Mouse (Mus musculus) urinary bladder, postnatal 10 days (tissue): ENCODE results near the gene Crcp.

Experiments used
- DNase-seq: peaks from one replicate; pipeline ENCODE4 v3.0.0; 2022; ENCODE audit warnings: low spot score

The Crcp gene

DNA sequence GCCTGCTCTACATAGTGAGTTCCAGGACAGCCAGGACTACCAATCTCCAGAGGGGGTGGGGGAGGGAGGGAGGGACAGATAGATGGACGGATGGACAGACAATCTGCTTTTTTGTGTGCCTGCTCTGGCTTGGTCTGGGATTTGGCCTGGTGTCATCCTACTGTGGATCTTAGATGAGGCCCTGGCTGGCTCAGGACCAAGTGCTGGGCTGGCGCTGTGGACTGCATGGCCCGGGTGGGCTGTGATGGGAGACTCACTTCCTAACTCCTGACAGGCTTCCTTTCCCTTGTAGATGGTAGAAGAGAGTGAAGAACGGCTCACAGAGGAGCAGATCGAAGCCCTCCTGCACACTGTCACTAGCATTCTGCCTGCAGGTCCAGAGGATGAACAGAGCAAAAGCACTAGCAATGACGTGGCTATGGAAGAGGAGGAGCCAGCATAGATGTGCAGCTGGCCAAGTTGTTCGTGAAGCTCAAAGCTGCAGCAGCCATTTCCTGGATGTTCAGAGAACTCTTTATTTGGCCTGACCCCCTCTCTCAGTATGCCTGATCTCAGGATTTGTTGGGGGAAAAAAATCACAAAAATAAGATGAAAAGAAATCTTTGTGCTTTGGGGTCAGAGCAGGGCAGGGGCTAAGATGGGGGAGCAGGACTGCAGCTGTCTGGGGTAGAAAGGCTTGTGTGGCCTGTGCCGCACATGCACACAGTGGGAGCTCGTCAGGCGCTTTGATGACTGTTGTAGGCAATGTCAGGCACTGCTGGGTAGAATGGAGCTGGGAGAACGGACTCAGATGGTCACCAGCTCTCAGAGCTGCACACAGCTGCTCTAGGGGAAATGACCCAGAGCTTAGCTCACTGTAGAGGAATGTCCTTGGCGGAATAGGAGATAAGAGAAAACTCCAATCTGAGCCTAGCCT is 30.6 kb downstream of the Crcp start:
- no peak for DNase-seq

DNA sequence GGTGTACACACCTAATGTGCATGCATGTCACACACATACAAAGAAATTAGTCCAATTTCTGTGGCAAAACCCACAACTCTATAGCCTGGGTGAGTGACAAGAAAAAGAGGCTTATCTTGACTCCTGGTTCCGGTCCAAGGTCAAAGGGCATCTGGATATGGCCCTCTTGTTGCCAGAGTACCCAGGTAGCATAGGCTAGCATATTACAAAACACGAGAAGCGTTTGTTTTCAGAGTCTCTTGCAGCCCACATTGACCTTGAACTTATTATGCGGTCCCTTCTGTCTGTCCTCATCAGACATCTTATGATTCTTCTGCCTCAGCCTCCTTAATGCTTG is 31.2 kb downstream of the Crcp start:
- no peak for DNase-seq

DNA sequence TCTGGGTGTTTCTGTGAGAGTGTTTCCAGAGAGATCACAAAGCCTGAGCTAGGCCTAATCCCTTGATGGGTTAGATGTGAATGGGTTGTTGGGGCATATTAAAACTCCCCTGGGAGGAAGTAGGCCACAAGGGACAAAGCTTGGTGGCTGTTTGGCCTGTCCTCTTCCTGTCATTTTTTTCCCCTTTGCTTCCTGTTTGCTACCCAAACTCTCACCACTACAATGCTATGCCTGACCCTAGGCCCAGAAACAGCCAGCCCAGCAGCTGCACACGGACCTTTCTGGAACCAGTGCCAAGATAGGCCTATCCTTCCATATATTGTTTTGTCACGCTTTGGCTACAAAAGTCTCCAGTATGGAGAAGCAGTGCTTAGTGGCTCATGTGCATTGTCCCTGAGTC is 33.0 kb downstream of the Crcp start:
- no peak for DNase-seq

DNA sequence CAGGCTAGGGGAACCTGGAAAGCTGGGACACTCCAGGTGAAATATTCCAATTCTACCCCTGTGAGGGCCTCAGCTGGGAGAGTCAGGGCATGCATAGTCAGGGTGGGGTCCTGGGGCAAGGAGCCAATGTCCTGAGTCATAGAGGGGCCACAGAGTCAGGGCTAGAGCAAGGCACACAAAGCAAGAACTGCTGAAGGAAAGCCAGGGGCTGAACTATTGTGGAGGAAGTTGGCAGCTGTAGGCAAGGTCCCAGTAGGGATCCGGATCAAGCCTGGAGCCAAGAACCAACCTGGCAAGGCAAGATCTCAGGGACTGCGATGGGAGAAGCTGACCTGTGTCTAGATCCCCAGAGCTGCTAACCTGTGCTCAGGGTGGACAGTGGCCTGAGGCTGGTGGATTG is 34.7 kb downstream of the Crcp start:
- no peak for DNase-seq

DNA sequence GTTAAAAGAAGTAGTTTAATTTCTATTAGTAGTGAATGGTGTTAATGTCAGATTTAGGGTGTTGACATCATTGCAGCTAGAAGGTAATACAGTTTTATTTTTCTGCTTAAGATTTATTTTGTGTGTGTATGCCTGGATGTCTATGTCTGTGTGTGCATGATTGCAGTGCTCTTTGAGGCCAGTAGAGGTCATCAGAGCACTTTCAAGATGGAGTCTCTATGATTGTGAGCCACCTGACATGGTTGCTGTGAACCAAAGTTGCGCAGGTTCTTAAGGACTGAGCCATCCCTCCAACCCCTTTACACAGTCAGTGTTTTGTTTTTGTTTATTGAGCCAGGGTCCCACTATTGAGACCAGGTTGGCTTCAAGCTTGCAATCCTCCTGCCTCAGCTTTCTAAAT is 36.5 kb downstream of the Crcp start:
- no peak for DNase-seq

DNA sequence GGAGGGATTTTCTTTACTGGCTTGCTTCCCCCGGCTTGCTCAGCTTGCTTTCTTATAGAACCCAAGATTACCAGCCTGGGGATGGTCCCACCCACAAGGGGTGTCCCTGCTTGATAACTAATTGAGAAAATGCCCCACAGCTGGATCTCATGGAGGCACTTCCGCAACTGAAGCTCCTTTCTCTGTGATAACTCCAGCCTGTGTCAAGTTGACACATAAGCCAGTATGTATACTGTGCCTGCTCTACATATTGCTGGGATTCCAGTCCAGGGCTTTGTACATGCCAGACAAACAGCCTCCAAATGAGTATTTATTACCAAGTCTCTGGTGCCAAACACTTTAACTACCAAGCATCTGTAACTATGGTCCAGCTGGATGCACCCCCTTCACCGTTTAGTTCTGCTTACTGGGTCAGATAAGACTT is 38.8 kb downstream of the Crcp start:
- DNase-seq, result no peak

DNA sequence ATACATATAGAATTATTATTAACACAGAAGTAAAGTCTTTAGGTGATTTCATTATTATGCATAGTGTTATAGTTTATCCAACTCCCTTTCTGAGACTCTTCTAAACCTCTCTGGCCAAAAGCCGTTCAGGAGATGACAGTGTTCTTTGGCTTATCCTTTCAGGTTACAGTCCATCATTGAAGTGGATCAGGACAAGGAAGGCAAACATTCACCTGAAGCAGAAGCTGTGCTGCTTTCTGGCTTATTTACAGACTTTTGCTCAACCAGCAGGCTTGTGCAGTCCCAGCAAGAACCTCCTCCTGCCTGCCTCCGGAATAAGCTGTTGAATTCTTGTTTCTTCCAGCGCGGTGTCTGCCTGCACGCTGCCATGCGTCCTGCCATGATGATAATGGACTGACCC is 43.9 kb downstream of the Crcp start, which contains the start of gene Tpst1:
Tpst1 (plus strand) TSS at position 301 of the 400 bp plus-strand sequence.
- DNase-seq, result no peak

DNA sequence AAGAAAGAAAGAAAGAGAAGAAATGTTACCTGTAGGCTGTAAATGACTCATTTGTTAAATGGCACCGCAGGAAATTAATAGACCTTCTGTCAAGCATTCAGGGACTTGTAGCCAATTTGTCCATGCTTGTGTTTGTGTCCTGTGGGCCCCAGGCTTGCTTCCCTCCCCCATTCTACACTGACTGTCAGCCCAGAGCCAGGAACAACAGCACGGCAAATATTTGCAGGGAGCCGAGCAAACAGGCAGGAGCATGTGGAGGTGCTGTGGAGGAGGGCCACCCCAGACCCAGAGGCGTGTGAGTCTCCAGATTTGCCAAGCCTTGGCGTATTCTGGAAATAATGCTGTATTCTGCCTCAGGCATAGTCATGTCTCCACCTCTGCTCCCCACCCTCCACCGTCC is 45.4 kb downstream of the Crcp start:
- no peak for DNase-seq

DNA sequence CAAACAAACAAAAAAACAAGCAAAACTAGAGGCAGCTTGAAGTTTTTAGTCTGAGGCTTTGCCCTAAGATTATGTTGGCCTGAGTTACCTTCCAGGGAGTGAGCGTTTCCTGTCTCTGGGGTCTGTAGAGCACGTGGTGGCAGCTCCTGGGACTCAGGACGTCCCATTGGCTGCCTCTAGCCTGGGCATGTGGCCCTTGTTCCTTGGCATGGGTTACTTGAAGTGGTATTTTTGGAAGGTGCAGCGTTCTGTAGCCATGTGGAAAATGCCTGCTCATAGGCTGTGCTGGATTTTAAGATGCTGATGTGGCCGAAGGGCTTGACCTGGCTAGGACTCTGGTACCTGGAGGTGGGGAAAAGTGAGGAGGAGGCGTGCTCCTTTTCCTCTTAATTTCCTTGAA is 47.3 kb downstream of the Crcp start:
- DNase-seq, result no peak

DNA sequence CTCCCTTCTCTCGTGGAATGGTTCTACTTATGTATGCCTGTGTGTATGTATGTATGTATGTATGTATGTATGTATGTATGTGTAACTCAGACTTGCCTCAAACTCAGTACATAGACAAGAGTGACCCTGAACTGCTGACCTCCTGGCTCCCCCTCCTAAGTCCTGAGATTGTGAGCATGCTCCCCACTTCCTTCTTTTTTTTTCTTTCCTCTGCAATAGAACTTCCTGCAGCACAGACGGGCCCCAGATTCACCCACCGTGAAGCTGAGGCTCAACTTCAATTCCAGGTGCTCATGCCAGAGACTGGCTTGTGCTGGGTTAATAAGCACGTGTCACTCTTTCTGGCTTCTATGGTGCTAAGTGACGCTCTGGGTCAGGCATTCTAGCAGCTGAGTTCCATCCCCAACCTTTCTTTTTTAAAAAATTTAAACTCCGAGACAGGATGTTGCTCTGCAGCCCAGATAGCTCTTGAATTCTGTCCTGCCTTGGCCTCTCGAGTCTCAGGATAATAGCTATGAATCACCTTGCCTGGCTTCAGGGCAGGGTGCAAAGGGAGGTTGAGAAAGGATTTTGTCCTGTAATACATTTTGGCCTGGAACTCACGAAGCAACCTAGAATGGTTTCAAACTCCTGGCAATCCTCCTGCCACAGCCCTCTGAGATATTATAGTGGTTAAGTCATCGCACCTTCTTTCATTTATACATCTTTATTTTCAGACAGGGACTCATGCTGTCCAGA is 49.2 kb downstream of the Crcp start:
- no peak for DNase-seq

DNA sequence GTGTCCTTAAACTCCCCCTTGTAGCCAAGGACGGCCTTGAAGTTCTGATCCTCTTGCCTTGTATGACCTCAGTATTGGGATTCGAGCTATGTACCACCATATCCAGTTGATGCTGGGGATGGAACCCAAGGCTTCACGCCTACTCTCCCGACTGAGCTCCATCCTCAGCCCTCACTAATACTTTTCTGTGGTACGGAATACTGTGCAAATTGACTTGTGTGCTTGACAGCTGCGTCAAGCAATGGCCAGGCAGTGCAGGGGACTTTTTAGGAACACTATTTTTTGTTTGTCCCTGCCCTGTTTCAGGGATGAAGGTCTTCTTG is 49.7 kb downstream of the Crcp start:
- DNase-seq, result no peak

DNA sequence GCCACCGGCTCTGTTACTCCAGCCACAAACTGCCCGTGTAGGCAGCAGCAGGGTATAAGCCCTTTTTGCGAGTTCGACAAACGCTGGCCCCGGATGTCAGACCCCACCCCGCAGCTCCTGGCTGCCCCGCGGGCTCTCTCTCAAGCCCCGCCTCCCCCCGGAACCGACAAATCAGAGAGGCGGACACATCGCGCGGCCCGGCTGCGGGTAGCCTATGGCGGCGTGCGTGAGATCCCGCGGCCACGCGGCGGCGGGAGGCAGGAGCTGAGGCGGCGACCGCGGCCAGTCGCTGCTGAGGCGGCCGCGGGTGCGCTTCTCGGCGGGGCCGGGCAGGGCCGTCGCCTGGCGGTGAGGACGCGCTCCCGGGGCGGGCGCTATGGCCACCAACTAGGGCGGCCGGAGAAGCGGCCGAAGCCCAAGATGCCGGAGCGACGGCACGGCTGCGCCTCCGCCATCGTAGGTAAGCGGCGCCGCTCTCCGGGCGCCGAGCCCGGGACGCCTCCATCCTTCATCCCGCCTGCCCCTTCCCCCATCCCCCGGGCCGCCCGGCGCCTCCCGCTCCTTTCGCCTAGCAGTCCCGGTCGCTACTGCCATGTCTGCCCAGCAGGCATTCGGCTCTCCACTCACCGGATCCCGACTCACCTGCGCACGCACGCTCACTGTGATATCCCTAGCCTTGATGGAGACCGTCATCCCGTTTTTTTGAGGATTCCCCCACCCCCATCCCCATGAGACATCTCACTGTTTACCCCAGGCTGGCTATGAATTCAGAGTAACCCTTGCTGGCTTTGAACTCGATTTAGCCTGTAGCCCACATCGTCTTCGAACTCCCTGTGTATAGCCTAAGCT is 50.3 kb downstream of the Crcp start:
- DNase-seq, result peak; percentile 77

DNA sequence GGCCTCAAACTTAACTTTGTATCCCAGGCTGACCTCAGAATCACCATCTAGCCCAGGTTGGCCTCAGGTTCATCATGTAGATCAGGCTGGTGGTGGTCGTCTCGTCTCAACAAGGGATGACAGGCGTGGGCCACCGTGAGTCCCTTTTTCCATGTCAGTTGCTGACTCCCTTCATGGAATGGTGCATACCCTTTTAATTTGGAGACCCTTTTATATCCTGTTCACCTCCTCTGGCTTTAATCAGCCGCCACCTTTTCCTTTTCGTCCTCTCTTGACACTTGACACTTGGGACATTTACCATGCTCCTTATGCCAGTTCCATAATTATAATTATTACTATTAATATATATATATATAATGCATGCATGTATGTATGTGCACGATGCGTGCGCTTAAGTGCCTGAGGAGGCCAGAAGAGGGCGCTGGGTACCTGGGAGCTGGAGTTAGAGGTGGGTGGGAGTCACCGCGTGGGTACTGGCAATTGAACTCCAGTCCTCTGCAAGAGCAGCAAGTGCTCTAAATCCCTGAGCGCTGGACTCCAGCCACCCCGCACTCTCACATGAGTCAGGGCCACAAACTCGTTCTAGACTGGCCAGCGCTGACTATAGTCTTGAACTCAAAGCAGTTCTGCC is 51.1 kb downstream of the Crcp start:
- DNase-seq, result no peak

DNA sequence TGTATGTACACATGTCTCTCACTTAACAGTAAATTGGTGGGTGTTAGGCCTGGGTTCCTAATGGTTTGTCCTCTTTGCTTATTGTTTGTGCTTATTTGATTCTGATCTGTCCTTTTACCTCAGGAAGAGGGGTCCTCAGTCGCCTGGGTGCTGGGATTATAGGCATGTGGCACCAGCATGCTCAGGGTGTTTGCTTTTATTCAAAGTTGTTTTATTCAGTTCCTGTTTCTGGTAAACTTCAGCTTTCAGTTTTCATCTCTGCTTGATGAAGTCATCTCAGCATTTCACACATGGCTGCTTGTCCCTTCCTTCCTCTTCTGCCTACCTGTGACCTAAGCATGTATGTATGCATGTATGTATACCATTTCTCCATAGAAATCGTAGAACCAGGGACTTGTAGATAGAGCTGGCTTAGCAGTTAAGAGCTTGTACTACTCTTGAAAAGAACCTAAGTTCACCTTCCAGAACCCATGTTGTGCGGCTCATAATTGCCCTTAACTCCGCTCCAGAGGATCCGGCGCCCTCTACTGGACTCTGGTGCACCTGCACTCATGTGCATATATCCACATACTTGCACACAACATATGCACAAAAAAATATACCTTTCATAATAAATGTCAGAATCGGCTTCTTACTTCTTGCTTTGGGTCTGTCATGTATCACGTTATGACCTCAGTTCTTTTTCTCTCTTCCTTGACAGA is 52.2 kb downstream of the Crcp start:
- no peak for DNase-seq

DNA sequence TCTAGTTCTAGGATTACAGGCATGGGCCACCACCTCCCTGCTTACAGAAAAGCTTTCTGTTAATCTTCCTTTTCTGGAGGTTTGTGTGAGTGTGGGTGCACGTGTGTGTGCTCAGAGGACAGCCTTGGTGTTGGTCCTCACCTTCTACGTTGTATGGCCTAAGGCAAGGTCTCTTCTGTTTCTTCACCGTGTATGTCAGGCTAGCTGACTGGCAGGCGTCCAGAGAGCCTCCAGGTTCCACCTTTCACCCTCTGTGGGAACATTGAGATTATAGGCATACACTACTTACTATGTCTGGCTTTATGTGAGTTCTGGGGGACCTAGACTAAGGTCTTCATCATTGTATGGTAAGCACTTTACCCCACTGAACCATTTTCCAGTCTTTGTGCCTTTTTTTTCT is 53.3 kb downstream of the Crcp start:
- DNase-seq, result no peak

DNA sequence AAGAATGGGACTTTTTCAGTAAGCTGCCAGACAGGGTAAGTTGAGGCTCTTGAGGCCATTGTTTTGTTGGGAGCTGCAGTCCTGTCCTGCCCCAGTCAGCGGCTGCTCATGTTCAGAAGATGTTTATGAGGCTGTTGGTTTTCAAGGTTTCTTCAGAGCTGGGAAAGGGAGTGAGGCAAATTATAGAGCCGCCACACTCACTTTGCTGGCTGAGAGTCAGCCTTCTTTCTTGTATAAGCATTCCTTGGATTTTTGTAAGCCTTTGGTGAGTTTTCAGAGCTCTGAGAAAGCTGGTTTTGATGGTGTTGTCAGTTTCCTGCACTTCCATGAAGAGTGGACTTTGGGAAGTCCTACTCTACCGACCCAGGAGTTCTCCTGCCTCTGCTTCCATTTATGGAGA is 55.2 kb downstream of the Crcp start:
- no peak for DNase-seq

DNA sequence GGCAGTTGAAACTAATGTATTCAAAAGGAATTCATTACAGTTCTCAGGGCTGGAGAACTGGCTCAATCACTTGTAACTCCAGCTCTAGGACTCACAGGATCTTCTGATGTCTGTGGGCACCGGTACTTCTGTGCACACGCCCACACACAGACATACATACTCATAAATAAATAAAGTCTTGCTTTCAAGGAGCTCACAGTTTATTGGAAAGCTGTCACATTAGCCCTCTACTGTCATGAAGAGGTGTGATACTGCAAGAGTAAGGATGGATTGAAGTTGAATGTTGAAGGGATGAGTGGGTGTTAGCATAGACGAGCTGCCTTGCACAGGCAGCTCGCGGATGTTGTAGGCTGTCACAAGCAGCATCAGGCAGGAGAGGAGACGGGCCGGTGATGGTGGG is 58.9 kb downstream of the Crcp start:
- DNase-seq, result no peak

DNA sequence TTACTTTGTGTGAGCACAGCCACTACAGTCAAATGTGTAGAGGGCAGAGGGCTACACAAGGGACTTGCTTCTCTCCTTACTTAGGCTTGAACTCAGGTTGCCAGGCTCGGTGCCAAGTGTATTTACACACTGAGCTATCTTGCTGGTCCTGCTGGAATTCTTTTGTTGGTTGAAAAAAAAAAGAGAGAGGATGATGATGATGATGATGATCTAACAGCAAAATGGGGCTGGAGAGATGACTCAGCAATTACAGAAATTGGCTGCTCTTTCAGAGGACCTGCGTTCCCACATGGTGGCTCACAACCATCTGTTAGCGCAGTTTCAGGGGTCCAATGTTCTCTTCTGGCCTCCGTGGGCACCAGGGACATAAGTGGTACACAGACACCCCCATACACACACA is 59.5 kb downstream of the Crcp start:
- DNase-seq, result no peak

DNA sequence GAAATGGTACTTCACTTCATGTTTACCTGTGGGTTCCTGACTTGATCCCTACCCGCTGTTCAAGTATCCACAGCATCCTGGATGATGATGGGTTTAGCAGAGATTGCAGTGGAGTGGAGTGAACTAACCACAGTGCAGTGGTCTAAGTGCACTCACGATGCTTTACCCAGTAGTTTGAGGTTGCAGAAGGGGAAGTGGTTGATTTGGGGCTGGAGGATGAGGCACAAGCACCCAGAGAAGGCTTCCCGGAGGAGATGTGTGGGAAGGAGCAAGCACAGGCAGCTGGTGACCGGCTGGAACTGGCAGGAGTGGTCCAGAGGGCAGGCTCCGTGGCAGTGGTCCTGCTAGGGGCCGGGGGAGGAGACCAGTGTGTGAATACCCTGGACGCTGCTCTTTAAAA is 60.1 kb downstream of the Crcp start:
- no peak for DNase-seq

DNA sequence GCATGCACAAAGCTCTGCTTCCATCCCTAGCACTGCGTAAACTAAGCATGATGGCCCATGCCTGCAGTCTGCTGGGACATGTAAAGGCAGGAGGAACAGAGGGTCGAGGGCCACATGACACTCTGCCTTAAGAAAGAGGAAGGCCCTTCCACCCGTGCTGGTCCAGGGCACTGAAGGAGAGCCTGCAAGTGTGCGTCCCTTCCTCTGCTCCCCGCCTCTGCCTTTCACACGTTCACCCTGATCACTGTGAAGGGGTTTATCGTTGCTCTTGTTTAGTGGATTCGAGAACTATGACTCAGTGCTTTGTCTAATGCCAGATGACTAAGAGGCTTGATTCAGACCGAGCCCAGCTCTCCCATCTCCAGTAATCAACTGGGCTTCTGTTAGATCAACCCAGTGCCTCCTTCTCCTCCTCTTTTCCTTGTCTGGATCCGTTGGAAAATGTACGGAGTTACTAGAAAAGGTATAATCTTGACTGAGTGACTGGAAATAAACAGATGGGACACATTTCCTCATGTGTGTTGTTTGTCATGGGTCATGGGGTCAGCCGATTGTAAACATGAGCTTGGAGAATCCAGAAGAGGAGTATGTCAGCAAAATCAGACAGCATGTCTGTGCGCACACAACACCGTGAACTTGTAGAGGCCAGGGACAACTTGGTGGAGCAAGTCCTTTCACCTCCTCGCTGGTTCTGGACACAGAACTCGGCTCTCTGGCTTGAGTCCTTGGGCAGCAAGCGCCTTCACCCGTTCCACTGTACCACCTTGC is 60.7 kb downstream of the Crcp start:
- no peak for DNase-seq

DNA sequence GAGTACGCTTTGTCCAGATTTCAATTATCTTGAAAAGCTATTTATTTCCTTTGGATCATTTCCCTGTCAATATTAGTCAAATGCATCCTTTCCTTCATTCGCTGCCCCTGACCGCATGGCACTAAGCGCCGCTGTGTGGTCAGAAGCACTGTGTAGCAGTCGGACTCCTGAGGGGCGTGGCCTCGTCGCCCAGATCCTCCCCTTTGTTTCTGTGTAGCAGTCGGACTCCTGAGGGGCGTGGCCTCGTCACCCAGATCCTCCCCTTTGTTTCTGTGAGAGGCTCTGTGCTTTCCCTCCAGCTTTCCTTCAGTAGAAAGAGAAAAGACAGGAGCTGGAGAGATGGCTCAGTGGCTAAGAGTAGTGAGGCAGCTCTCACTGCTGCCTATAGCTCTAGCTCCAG is 67.7 kb downstream of the Crcp start:
- no peak for DNase-seq
